Mouse (Mus musculus) kidney, postnatal 4 days (tissue): ENCODE results near the gene Cyb561d2.

Experiments used
- DNase-seq, 2 experiments: peaks; one replicate each; pipeline ENCODE4 v3.0.0; 2021; ENCODE audit warnings: mixed read lengths in 2 of 2

Cyb561d2 gene

DNA sequence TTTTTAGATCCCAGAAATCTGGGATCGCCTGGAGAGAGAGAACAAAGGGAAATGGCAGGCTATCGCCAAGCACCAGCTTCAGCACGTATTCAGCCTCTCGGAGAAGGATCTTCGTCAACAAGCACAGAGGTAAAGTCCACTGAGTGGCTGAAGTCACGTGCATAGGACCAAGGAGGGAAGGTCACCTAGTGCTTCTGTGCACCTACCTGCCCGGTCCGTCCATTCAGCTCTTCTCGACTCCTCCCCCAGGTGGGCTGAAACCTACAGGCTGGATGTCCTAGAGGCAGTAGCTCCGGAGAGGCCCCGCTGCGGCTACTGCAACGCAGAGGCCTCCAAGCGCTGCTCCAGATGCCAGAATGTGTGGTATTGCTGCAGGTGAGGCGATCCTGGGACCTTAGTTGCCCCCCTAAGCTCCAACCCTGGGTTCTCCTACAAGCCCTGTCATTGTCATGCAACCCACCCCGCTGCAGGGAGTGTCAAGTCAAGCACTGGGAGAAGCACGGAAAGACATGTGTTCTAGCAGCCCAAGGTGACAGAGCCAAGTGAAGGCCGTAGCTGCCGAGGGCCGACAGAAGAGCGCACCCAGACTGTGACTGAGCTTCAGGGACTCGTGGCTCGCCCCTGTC is 8.6 kb upstream of the Cyb561d2 start:
- peak; percentile 46 to 70 for DNase-seq

DNA sequence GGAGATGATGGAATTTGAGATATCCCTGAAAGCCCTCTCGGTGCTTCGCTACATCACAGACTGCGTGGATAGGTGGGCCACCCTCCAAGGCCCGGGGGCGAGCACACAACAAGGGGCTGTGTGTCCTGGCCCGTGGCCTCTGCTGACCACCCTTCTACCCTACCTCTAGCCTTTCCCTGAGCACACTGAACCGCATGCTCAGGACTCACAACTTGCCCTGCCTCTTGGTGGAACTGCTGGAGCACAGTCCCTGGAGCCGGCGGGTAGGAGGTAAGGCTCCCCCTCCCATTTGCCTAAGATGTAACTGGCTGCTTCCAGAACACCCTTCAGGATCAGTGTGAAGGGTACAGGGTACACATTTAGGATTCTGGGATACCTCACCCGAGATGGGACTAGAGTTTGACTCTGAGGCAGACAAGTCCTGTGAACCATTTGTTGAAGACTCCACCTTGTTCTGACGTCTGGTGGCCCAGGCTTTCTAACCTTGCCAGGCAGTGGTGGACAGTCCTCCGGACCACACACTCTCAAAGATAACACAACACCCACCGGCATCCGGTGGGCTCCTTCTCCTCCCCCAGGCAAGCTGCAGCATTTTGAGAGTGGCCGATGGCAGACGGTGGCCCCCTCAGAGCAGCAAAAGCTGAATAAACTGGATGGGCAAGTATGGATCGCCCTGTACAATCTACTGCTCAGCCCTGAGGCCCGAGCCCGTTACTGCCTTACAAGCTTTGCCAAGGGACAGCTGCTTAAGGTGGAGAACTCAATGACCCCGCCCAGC is 7.5 kb upstream of the Cyb561d2 start:
- no peak for DNase-seq

DNA sequence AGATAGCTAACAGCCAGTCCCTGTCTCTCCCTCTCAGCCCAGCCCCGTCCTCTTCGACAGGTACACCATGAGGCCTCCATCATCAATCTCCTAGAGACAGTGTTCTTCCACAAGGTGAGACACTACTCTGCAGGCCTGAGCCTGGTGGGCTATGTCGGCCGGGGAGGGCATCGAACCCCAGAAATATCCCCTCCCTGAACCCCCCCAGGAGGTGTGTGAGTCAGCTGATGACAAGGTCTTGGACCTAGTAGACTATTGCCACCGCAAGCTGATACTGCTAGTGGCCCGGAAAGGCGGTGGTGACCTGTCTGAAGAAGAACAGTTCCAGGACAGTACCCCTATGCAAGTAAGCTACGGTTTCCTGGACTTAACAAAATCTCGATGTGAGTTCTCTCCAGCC is 6.8 kb upstream of the Cyb561d2 start:
- no peak for DNase-seq

DNA sequence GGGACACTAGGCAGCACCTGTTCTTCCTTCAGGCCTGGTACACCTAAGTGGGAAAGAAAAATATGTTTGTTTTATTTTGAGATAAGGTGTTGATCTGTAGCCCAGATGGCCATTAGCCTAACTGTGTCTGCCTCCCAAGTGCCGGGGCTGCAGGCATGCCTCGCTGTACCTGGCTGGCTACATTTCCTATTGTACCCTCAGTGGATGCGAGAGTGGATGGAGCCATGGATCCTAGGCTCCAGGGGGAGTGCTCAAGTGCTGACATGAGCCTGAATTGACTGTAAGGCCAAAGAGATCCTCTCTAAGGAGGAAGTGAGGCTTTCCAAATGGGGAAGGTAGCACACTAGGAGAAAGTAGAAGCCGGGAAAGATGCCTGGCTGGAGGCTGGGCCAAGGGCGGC is 6.0 kb upstream of the Cyb561d2 start:
- DNase-seq = no peak

DNA sequence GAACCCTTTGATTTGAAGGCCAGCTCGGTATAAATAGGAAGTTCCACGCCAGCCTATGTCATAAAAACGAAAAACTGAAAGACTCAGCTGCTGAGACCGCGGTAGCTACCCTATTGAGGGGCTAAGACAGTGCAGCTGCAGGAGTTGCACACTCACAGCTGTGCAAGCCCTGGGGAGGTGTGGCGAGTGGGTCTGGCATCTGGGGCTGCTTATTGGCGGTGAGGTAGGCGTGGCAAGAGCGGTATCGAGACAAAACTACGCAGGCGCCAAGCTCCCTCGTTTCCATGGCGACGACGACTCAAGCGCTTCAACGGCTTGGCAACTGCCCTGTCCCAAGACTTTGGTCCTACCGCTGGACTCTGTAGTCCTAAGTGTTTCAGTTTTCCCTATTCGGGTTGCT is 5.0 kb upstream of the Cyb561d2 start, which contains the start of gene Zmynd10:
TSS of gene Zmynd10 (plus strand) at position 273 of the 400 bp plus-strand sequence.
- DNase-seq = peak; percentile 95 to 97

DNA sequence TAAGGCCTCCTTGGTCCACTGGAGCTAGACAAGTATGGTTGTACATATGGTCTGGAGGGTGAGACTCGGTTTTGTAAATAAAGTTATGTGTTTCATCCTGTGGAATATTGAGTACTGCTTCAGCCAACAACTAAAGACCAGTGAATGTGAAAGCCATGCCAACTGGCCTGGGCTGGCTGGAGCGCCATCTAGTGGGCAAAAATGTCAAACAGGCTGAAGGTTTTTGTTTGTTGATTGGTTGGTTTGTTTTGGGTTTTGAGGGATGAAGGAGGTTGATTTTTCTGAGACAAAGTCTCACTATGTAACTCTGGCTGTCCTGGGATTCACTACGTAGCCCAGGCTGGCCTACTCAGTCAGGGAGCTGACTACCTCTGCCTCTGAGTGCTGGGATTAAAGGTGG is 3.6 kb upstream of the Cyb561d2 start:
- DNase-seq = peak; percentile 88 to 89

DNA sequence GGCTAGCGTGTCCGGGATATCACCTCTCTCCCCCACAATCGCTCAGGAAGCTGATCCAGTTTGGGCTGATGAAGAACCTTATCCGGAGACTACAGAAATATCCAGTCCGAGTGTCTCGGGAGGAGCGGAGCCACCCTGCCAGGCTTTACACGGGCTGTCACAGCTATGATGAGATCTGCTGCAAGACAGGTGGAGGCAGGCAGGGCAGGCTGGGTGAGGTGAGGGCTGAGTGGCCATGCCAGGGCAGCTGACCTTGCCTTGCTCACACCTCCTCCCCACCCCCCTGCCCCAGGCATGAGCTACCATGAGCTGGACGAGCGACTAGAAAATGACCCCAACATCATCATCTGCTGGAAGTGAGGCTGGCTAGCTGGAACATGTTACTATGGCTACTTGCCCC is 3.2 kb upstream of the Cyb561d2 start:
- DNase-seq = no peak

DNA sequence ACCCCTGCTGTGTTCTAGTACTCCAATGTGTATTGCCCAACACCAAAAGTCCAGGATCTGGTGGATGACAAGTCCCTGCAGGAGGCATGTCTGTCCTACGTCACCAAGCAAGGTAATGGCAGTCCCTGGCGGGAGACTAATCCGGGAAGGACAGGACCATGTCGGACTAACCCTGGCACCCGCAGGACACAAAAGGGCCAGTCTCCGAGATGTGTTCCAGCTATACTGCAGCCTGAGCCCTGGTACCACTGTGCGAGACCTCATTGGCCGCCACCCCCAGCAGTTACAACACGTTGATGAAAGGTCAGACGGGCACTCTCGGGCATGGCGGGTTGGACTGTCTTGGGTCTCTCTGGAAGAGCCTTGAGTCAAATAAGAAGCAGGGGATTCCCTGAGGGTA is 2.7 kb upstream of the Cyb561d2 start:
- no peak for DNase-seq

DNA sequence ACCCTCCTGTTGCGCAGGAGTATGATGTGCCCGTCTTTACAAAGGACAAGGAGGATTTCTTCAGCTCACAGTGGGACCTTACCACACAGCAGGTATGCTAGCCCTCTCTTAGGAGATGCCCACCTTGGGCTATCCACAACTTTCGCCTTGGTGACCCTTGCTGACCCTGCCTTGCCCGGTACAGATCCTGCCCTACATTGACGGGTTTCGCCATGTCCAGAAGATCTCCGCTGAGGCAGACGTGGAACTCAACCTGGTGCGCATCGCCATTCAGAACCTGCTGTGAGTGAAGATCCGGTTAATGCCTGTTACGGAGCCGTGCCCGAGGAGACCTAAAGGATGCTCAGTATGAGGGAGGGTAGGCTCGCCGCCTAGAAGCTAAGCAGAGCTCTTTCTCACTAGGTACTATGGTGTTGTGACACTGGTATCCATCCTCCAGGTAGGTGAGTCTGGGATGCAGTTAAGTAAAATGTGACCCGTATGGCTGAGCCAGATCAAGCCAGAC is 2.3 kb upstream of the Cyb561d2 start:
- DNase-seq = no peak

DNA sequence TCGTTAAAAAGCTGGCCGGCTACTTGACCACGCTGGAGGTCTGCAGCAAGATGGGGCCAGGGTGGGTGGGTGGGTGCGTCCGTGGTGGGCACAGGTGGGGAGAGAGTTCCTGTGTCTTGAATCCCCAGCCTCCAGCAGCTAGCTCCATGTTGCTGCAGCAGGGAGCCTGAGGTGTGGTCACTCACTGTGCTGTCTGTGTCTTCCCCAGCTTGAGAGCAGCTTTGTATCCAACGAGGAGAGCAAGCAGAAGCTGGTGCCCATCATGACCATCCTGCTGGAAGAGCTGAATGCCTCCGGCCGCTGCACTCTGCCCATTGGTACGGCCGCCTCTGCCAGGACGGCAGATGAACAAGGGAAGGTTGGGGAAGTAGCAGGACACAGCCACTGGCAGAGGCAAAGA is 1.3 kb upstream of the Cyb561d2 start:
- no peak for DNase-seq

DNA sequence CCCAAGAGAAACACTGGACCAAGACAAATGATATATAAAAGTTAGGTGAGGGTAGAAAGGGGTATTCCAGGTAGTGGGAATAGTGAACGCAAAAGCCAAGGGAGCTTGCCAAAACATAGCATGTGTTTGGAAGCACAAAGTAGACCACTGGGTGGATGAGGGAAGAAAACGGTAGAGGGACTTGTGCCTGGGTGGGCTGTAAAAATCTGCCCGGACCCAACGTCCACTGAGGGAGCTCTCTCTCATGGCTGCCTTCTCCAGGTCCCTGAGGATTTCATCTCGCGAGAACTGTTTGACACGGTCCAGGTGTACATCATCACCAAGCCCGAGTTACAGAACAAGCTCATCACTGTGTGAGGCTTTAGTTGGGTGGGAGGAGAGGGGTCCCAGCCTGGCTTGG is 728 bp upstream of the Cyb561d2 start:
- peak; percentile 41 to 57 for DNase-seq

DNA sequence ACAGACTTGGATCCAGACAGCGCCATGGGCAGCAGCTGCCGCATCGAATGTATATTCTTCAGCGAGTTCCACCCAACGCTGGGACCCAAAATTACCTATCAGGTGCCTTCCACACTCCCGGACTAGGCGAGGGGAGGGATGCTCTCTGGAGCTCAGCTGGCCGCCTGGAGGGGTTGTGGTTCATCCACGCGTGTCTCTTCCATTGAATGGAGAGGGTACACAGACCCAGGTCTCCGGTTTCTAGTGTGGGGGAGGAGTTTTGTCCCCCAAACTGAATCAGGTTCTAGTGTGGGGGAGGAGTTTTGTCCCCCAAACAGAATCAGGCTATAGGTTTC is 326 bp upstream of the Cyb561d2 start:
- DNase-seq = no peak

DNA sequence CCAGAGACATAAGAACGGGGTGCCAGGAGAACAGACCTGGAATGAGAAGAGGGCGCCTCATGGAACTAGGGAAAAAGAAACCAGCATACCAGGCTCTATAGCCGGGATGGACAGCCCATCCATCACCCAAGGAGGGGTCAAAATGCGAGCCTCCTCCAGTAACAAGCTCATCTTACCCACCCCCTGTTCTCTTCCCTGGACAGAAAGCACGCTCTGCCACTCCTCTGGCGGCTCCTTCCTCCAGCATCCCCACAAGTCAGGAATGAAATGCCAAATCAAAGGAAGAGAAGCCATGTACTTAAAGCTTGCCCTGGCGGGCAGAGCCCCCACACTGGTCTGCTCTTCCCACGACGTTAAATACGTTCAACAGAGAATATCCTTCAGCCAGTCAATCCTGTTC is 988 bp downstream of the Cyb561d2 start:
- DNase-seq = no peak

DNA sequence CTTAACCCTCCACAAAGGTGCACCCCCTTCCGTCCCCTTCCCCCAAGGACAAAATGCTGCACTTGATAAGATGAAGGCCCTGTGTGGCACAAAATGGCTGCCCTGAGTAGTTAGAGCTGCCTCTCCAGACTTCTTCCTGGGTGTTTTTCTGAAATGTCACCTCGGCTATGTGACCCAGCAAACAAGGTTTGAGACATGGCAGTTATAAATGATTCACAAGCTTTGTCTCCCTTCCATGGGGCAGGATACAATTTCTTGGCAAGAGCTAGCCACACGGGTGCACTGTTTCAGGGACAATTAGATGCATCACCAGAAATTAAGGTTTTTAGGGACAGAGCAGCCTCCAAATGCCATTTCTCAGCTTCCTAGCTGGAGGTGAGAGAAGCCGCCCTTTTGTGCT is 1.6 kb downstream of the Cyb561d2 start:
- no peak for DNase-seq

DNA sequence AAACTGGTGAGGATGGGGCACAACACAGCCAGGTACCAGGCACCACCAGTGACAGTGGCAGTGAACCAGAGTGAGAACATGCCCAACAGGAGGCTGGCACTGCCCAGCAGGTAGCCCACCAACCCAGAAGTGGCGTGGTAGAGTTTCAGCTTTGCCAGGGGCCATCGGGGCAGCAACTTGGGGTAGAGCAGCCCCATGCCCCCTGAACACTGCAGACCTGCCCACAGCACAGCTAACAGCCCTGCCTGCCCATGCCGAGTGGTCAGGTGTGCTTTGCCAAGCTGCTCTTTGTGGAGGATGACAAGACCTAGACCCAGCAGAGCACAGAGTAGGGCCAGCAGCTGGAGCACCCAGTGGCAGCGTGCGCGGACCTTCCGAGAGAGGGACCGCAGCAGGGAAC is 2.1 kb downstream of the Cyb561d2 start:
- DNase-seq = no peak

DNA sequence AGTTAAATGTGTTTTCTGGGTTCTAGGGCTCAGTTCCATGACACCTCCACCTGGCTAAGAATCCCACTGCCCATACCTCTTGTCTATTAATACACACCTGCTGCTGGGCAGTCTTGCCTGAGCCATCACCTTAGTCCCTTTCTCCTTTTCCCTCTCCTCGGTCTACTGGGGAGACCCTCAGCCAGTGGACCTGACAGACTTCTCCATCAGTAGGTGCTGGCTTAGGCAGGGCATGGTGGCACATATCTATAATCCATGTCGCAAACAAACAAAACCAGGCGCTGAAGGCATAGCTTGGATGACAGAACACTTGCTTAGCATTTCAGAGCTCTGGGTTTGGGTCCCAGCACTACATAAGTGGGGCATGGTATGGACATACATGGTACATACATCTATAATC is 3.3 kb downstream of the Cyb561d2 start:
- DNase-seq = no peak

DNA sequence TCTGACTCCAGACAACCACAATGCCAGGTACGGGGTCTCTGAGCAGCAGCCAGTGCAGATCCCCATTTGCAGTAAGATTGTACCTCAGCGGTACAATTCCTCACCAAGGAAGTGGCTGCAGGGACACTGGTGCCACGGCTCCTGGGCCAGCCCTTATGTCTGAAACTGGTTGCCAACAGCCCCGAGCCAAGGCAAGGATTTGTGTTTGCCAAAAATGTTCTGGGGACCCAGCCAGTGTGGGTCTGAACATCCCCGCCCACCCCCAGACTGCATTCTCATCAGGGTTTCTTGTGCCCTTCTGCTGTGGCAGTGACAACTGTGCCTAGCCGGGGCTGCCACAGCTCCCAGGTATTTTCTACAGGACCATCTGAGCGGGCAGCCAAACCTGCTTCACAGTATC is 3.8 kb downstream of the Cyb561d2 start:
- DNase-seq = no peak

DNA sequence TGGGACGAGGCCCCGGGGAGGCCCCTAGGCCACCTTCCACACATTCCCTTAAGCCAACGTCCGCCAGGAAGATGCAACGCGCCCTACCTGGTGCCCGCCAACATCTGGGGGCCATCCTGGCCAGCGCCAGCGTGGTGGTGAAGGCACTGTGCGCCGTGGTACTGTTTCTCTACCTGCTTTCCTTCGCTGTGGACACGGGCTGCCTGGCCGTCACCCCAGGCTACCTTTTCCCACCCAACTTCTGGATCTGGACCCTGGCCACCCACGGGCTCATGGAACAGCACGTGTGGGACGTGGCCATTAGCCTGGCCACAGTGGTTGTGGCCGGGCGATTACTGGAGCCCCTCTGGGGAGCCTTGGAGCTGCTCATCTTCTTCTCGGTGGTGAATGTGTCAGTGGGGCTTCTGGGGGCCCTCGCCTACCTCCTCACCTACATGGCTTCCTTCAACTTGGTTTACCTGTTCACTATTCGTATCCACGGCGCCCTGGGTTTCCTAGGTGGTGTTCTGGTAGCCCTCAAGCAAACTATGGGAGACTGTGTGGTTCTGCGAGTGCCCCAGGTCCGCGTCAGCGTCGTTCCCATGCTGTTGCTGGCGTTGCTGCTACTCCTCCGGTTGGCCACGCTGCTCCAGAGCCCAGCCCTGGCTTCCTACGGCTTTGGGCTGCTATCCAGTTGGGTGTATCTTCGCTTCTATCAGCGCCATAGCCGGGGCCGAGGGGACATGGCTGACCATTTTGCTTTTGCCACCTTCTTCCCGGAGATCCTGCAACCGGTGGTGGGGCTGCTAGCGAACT is 7.4 kb downstream of the Cyb561d2 start:
- DNase-seq = peak; percentile 56 to 63

DNA sequence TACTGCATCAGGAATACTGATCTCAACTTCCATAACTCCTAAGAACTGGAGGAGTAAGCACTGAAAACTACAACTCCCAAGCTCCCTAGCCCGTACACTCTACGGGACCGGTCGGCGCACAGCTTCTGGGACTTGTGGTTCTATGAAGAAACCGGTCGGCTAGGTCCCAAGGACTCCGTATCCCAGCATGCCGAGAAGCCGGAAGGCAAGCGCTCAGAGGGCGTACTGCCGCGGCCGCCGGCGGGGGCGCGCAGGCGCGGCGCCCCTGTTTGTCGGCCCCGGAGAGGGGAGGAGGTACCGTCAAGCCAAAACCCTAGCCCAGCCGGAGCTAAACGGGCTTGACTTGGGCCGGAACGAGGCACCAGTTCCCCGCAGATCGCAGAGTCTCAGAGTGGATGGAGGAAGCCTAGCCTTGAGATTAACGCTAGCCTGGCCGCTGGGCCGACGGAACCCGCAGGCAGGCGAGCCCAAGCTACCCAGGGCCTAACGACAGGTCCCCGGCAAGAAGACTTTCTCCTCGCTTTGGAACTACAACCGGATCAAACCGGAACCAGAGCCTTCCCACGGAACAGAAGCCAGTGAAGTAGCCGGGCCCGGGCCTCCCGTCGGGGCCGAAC is 8.1 kb downstream of the Cyb561d2 start, which contains the start of gene Tmem115:
TSS of gene Tmem115 (plus strand) at position 155 of the 617 bp plus-strand sequence.
- DNase-seq = peak; percentile 89 to 95

DNA sequence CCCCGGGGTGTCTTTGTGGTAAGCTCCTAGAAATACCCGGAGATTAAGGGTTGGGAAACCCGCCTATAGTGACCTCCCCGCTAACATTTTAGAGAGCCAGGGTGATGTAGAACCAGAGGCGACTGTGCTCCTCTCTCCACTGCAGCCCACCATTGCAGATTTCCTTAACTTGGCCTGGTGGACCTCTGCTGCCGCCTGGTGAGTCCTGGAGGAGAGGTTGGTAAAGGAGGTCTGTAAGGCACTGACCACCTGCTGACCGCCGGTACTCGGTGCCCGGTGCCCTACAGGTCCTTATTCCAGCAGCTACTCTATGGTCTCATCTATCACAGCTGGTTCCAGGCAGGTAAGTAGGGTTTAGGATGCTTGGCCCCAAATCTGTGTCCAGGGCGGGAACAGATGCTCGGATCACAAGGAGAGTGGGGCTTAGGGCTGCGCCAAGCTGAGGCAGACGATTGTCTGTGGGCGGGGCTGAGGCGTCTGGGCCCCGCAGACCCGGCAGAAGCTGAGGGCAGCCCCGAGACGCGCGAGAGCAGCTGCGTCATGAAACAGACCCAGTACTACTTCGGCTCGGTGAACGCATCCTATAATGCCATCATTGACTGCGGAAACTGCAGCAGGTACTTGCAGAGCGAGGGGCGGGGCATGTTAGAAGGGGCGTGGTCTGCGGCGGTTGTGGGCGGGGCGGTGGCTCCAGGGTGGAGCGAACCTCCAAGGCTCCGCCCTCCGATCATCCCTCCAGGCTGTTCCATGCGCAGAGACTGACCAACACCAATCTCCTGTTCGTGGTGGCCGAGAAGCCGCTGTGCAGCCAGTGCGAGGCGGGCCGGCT is 15.6 kb downstream of the Cyb561d2 start:
- DNase-seq = peak; percentile 94

DNA sequence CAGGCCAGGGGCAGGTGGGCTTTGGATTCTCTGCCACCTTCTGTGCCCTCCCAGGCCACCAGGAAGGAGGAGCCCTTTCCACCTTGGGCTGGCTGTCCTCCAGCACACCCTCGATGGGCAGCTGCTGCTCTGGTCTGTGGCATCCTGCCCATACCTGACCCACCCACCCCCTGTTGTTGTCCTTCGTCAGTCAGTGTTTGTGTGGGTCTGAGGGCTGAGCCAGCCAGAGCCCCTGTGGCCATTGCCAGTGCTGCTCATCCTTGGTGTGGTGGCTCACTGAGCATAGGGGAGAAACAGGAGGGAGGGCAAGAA is 19.6 kb downstream of the Cyb561d2 start:
- DNase-seq = no peak

DNA sequence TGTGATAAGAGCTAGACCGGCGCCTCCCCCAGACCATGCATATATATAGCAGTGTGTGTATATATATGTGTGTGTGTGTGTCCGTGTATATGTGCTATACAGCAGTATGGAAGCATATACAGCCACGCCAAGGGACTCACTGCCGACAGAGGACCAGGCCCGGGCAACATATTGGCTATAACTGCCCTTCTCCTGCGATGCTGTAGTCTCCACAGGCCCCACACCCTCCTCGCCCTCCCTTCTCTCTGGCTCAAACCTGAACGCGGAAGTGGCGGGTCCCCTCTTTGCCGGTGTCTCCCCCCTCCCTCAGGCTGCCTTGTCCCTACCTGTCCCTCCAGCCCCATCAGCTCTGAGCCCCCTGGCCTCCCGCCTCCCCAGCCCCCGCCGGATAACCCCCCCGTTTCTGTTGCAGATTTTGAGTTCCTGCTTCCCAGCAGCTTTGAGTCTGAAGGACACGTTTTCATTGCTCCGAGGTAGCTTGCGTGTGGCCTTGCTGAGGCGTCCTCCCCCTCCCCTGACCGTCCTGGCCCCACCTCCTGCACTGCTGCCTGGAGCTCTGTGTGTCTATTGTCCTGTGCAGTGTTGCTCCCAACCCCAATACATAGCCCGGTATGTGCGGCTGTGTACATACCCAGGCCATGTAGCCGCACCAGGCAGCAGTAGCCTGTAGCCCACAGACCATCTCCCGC is 20.1 kb downstream of the Cyb561d2 start:
- DNase-seq = peak in 1 of 2 experiments; percentile 44
